Mouse (Mus musculus) layer of hippocampus, adult 9-10 months (tissue): ENCODE results near the gene Pald1.

ENCODE experiments used
- DNase-seq: peaks from one replicate; pipeline ENCODE4 v3.0.0; 2022; ENCODE audit warnings: low spot score

Pald1 gene

DNA sequence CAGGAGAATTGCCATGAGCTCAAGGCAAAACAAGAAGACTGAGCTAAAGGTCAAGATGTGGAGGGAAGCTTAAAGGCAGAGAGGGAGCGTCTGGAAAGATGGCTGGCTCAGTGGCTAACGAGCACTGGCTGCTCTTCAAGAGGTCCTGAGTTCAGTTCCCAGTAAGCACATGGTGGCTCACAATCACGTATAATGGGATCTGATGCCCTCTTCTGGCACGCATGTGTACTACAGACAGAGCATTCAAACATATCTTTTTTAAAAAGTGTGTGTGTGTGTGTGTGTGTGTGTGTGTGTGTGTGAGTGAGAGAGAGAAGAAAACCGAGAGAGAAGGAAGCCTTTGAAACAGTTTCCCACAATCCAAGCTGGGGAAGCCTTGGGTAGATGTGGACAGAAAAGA lies 19.1 kb upstream of the Pald1 start:
- no peak for DNase-seq

DNA sequence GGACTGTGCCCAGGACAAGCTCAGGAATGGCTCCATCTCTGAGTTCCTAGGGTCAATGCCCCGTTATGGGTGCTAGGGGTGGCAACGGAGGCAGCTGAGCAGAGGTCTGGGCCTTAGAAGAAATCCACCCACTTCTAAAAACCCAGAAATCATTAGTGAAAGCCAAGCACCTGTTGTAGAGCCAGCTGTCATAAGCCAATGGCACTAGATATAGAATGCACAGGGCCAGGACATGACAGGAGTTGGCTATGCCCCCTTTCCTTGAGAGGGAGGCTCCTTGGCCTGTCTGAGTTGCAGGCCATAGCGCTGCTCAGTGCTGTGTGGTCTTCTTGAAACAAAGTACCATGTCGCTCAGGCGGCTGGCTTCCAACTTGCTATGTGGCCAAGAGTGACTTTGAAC lies 17.1 kb upstream of the Pald1 start:
- DNase-seq: no peak

DNA sequence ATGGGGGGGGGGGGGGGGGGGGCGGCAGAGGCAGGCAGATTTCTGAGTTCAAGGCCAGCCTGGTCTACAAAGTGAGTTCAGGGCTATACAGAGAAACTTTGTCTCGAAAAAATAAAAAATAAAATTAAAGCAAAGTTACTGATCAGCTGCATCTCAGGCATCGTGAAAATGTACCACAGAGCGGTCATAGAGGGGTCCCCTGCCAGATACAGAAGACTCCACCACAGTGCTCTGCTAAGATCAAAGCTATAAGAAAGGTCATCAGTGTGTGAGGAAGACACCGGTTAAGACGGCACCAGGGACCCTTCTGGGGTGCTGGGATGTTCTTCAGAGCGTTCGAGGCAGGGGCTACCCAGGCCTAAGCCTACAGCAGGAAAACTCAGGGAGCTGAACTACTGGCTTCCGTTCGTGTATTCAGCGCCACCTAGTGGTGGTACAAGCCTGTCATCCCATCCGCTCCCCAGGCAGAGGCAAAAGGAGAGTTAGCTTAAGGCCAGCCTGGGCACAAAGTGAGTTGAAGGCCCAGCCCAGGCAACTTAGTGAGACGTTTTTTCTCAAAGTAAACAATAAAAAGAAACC lies 15.9 kb upstream of the Pald1 start:
- DNase-seq: peak; percentile 53

DNA sequence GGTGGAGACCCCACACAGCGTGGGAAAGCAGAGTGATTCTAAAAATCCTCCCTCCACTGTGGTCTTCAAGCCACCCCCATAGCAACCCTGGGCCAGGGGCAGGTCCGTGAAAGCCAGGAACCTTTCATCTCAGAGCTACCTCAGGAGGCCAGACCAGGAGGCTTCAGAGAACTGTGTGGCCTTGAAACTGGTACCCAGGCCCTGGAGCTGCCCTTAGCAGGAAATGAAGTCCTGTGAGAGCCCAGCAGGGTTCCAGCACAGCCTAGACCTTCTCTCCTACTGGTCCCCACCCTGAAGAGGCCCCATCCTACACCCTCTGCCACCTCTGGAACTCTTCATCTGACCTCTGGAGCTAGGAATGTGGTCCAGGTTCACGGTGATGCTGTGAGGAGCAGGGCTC lies 14.8 kb upstream of the Pald1 start:
- DNase-seq: no peak

DNA sequence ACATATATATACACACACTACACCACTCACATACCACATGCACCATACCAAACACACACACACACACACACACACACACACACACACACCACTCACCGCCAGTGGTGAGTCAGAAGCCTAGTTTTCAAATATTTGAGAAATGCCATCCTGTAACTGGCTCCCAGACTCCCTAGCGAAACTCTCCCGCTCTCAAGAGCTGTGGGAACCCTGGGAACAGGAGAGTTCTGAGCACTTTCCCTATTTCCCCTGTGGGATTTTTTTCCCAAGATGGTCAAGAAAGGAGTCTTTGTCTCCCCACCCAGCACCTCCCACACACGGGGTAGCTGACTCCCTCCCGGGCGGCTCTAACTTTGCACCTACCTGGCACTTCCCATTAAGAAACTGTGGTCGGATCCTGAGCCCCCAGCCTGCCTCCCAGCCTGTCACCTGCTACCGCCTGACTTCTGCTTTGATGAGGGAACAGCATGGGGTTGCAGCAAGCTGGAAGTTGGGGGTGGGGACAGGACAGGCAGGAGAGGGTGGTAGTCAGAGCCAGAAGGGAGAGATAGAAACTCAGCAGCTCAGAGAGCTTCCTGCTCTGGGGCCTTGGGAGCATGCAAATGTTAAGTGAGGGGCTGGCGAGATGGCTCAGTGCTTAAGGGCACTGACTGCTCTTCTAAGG lies 11.3 kb upstream of the Pald1 start:
- DNase-seq: no peak

DNA sequence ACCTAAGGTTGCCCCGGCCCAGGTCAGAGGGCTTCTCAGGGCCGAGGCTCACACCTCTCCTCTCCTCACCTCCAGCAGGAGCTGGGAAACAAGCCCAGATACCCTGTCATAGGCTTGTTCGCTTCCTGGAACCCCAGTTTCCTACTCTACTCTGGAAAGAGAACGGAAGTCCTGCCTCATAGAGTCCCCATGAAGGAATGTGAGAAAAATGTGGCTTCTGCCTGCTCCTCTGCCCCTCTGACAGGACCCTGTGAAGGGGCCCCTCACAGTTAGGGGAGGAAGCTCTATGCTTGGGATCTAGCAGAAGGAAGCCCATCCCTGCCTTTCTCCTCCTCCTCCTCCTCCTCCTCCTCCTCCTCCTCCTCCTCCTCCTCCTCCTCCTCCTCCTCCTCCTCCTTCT lies 9.3 kb upstream of the Pald1 start:
- no peak for DNase-seq

DNA sequence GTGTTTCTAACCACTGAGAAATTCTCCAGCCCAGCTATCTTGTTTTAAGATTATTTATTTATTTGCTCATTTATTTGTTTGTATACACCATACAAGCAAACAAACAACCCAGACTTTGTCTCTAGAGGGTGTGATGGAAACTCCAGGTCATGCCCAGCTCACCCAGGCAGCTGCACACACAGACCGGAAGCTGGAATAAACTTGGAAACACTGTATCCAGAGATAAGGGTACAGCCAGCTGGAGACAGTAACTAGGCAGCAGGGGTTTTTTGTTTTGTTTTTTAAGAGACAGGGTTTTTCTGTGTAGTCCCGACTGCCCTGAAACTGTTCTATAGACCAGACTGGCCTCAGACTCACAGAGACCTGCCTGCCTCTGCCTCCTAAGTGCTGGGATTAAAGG lies 6.8 kb upstream of the Pald1 start:
- no peak for DNase-seq

DNA sequence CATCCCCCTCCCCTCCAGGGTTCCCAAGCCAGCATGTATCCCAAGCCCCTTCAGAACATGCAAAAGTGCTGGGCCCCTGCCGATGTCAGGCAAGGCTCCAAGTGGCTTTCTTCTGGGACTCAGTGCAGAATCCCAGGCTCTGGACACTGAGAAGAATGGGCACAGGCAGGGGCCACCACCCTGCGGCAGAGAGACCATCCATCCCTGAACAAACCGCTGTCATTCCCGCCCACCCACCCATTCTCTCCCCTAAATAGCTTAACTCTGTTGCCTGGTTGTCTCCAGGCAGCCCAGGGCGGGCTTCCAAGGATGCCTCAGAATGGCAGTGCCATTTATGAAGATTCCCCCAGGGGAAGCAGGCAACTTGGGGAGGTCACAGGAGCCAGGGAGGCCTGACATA lies 5.7 kb upstream of the Pald1 start:
- no peak for DNase-seq

DNA sequence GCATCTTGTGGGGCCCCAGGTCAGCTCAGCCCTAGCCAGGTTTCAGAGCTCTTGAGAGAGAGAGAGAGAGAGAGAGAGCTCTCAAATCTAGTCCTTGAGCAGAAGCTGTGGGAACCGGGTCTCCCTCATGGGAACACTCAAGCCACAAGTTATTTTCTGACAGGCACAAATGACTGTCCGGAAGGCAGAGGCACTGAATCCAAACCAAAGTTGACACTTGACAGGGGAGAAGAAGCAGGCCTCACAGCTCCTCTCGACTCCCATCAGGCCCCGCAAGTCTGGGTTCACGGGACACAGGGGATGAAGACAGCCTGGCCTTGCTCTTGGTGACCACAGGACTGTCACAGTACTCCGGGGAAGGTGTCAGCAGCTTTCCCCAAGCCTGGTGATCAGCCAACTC lies 3.0 kb upstream of the Pald1 start:
- DNase-seq: no peak

DNA sequence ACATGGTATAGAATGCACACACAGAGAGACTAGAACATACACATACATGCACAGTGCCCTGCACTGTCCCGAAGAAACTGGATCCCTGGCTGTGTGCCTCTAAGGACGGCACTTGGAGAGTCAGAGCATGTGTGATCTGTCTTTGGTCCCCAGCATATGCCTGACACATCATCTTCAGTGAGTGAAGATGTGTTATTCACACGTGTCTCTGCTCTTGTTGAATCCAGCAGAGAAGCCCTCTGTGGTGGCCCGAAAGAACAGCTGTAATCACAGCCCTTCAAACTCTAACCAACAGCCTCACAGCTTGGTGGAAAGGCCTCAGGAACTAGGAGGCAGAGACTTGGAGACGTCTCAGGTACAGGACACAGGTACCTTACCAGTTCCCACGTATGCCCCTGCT lies 1.8 kb upstream of the Pald1 start:
- no peak for DNase-seq

DNA sequence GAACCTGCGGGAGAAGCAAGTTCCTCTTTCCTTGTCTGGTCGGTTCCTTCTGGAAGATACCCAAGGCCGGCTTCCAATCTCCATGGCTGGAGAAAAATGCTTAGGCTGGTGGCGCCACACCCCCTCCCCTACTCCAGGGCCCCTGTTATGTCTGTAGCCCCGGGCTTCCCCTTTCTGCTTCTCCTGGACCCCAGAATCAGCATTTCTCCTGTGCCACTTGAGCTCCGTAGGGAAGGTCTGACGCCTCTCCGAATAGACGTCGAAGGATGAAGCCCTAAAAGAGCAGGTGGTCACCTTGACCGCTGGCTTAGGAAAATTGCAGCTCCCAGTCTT lies 351 bp upstream of the Pald1 start:
- no peak for DNase-seq

DNA sequence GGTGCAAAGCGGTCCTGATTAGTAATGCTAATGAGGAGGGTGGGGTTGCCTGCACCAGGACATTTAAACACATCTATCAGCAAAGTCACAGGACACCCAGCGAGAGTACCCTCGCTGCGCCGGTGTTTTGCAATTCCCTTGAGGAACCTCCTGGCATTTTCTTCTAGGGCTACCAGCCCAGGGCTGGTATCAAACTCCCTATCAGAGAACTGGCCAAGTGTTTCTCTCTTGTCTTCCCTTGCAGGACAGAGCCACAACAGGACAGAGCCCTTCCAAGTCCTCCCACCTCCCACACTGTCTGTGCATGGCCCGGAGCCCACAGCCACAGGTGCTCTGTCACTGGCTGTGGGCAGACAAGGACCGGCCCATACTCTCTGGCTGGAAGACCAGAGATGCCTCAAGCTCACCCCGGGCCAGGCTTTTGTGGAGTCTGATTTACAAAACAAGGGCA lies 1.0 kb downstream of the Pald1 start:
- DNase-seq: no peak

DNA sequence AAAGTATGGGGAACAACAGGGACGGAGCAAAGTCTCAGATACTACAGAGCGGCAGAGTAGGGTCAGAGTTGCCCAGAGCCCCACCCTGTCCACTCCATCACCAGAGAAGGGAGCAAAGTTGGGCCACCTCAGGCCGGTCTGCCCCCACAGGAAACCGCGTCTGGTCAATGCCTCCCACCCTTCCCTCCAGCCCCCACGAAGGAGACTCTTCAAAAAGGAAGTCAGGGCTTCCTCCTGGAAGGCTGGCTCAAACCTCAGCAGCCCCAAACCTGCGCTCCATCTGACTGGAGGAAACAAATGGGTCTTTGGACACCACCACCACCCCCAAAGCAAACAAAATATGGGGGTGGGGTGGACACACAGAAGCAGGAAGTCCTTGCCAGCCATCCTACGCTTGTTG lies 1.5 kb downstream of the Pald1 start:
- DNase-seq: no peak

DNA sequence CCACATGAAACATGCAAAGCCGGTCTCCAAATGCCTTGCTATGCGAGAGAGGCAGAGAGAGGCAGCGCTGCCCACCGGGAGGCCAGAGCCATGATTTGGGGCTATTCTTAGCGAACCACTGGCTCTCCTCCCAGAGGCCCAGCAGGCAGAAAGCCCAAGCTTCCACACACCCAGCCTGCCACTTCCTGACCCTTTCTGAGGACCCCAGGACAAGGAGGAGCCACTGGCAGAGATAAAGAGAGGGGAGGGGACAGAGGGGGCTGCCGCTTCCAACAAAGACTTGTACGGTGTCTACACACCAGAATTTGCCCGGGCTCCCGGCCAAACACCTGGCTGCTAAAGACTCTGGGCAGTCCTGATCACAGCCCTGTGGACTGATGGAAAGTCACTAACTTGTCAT lies 3.1 kb downstream of the Pald1 start:
- no peak for DNase-seq

DNA sequence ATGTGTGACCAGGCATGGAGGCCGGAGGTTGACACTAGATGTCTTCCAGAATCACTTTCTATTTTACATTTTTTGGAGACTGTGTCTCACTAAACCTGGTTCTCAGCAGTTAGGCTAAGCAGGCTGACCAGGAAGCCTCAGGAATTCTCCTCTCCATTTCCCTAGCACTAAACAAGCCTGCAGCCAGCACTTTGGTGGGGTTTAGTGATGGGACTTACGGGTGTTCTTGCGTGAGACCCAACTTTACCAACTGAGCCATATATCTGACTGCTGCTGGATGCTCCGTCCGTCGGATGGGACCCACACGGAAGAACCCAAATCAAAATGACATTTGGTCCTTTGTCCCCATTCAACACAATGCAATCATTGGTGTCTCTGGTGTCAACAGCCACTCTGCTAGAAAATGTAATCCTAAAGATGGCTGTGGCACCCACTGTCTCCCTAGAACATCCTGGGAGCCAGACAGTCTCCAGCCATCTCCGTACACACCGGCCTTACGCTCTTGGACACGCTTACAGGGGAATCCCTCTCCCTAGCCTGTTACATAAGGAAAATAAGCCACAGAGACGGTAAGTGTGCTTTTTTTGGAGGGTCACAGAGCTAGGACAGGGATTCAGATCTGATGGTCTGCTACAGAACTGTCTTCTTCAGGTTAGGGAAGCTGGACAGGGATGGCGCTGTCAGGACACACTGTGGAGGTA lies 3.8 kb downstream of the Pald1 start:
- no peak for DNase-seq

DNA sequence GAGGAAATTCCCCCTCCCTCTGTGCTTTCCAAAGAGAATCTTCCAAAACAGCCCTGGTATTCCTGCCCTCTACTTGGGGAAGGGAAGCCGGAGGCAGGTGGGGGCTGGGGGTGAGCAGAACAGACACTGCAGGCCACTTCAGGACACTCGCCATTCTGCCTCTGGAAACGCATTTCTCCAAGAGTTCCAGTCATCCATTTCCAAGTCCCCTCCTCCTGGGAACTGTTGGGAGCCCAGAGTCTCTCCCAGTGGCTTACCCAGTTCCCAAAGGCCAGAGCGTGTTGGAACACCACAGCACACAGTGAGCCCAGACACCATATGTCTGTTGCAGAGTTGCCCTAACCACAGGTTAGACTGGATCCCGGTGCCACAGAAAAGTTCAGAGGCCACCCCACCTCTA lies 4.6 kb downstream of the Pald1 start:
- no peak for DNase-seq

DNA sequence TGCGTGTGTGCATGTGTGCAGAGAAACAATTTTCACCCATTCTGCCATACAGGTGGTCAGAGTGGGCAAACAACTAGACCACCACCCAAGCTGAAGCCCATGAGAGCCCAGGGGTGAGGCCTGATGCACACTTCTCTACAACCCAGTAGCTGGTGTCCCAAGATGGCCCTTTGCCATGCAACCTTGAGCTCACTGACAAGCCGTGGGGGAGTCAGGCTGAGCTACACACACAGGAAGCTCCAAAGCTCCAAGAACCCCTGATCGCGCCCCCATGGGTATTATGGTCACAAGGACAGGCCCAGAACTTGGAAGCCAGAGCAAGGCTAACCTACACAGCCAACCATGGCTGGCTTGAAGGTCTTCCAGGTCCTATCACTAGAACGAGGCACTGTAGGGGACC lies 5.3 kb downstream of the Pald1 start:
- DNase-seq: no peak

DNA sequence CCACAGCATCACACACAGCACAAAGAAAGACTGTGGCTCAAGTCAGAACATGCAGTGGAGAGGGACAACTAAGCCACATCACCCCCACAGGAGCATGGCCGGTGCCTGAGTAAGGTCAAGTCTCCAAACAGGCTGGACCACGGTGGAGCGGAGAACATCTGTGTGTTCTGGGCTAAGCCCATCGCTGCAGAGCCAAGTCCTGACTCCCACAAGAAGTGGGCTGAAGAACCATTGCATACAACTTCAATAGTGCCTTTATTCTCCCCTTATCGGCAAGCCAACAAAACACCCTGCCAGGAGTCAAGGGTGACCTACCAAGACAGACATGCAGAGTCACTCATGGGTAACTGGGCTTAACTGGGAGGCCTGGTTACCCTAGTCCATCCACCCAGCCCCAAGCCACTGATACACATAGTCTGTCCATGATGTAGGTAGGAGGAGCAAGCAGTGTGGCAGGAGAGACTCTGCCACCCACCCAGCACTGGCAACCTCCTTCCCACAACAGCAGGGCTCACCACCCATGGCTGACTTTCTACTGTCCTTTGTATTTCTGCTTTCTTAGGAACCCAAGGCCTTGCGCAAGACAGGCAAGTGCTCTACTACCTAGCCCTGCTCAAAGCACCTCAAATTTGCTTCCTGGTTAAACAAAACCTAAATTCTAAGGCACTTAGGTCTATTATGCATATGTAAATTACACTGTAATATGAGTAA lies 8.4 kb downstream of the Pald1 start:
- DNase-seq: no peak

DNA sequence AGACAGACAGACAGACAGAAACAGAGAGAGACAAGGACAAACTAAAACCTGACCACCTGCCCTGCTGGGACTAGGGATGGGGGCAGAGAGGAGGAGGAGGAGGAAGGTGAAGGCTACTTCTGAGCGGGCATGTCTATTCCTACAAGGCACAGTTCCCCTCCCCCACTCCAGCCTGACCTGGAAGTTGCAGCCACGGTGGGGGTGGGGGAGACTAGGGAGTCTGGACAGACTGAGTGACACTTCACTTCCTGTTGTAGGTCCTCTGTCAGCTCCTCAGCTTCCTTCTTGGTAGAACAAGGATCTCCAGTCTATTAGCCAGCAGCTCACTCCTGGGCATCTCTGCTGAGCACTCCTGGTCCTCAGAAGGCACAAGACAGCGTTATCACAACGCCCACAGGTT lies 9.3 kb downstream of the Pald1 start:
- DNase-seq: no peak

DNA sequence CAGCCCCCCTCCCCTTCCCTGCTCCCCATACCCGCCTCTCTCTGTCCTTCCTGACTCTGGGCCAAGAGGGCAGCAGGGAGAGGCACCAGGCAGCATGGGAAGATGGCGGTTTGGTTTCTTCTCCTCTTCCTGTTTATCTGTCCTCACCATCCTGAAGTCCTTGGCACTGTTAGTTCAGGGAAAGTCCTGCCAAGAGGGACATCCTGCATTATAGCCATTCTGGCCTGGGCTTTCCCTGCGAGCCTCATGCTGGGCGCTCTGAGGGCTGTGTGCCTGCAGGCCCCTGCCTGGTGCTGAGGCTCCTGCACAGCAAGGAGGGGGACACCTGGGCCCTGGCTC lies 10.8 kb downstream of the Pald1 start:
- no peak for DNase-seq

DNA sequence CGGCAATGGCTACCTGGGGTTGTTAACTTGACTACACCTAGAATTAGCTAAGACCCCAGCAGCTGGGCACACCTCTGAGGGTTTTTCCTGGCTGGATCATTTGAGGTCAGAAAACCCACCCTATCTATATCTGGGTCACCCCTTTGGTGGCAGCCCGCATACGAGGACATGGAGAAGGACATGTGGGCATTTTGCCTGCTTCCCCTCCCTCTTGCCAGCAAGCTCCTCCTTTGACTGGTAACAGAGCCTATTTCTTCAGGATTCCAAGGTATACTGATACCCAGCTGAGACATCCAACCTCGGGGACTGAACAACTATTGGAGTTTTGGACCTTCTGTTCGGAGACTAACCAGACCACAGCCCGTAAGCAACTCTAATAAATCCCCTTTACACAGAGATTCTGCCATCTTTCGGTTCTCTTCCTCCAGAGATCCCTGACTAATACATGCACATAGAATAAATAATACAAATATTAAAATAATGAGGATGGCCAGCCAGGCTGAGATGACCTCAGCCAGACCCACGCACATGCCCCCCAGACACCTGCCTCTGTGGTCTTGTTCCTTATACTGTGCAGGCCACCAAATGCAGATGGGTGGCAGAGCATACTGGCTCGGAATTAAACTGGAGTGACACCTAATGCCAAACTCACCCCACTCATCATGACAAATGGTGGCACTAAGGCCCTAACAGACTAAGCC lies 11.3 kb downstream of the Pald1 start:
- no peak for DNase-seq

DNA sequence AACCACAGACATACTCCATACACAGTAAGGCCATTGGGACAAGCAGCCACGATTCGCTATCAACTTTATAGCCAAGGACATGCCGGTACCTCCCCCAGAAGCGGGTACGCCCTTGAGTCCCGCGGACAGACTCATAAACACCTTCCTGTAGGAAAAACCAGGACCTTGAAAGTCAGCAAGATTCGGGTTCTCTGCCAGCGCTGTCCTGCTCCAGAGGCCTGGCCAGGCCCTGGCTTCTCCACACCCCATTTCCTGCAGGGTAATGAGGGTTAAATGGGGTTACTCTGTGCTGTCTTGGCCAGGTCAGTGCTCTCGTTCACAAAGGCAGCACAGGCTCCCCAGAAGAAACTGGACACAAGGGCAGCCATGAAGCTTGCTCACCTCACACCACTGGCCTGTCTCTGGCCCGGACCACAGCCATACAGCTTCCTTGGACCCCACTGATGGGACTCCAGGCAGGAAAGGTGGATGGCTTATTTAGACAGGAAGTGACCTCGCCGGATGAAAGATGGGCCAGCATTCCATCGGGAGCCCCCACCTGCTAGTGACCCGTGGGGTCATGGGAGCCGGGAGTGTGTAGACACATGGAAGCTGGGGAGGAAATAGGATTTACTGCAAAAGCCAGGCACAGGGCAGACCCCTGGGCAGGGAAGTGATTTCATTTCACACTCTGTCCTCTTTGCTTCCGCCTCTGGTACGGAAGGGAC lies 12.9 kb downstream of the Pald1 start:
- no peak for DNase-seq
